Mouse (Mus musculus) lung, adult 2 months (tissue): ENCODE data around the gene Mkln1.

Source experiments
- CTCF ChIP-seq: fragments of 200-500 bp; IDR thresholded peaks from 2 replicates; pipeline ENCODE4 v1.5.1; 2011; ENCODE audit warnings: mild to moderate bottlenecking, low read length, control low read depth; ENCODE audit not compliant: insufficient read depth
- POLR2A ChIP-seq: fragments of 200-500 bp; IDR thresholded peaks from 2 replicates; pipeline ENCODE4 v1.6.1; 2011; ENCODE audit warnings: low read depth, mild to moderate bottlenecking, control low read depth, low read length, borderline replicate concordance; ENCODE audit errors: extremely low read depth

GRCm38 (mm10) chr6:31397775-31398430 lies 632 bp upstream of the Mkln1 start:
- TF ChIP-seq CTCF (no peak), POLR2A (no peak)
